Mouse (Mus musculus) C2C12 (cell line): ENCODE measurements at regions not wholly inside any gene's neighbourhood (a gene's known extent, or its start where the extent isn't known, plus 50 kb on each side); places are given as distances from the start of the nearest gene placed in this dataset.

Source experiments
- H3K27me3 ChIP-seq: one replicate; pipeline ENCODE4 v1.6.1; 2011; ENCODE audit not compliant: control insufficient read depth, insufficient read depth, insufficient read length
- H3K36me3 ChIP-seq: one replicate; pipeline ENCODE4 v1.6.1; 2011; ENCODE audit not compliant: control insufficient read depth, insufficient read depth
- H3K4me3 ChIP-seq: one replicate; pipeline ENCODE4 v1.5.1; 2011; ENCODE audit warnings: mild to moderate bottlenecking, control low read depth; ENCODE audit not compliant: poor library complexity, insufficient read depth, severe bottlenecking
- H3K79me2 ChIP-seq: one replicate; pipeline ENCODE4 v1.6.1; 2011; ENCODE audit not compliant: control insufficient read depth, insufficient read depth
- H3K79me3 ChIP-seq: one replicate; pipeline ENCODE4 v1.6.1; 2011; ENCODE audit warnings: low read depth, control low read depth
- H3ac ChIP-seq: one replicate; pipeline ENCODE3; 2011; ENCODE audit warnings: low read depth; ENCODE audit not compliant: control insufficient read depth, insufficient read length
- CEBPB ChIP-seq: IDR thresholded peaks from one replicate; pipeline ENCODE4 v1.6.1; 2011; ENCODE audit warnings: low read depth, mild to moderate bottlenecking, control low read depth, moderate library complexity
- CTCF ChIP-seq: IDR thresholded peaks from one replicate; pipeline ENCODE4 v1.5.1; 2011; ENCODE audit not compliant: control insufficient read depth, insufficient read depth, insufficient read length
- FOSL1 ChIP-seq: IDR thresholded peaks from one replicate; pipeline ENCODE4 v1.8.0; 2011; ENCODE audit warnings: mild to moderate bottlenecking, low read length; ENCODE audit not compliant: poor library complexity, insufficient read depth, severe bottlenecking
- MAX ChIP-seq: IDR thresholded peaks from one replicate; pipeline ENCODE4 v1.6.1; 2011; ENCODE audit warnings: mild to moderate bottlenecking, control low read depth
- MYOD1 ChIP-seq: IDR thresholded peaks from one replicate; pipeline ENCODE4 v1.6.1; 2011; ENCODE audit warnings: low read depth; ENCODE audit not compliant: control insufficient read depth, insufficient read length
- MYOG ChIP-seq: IDR thresholded peaks from one replicate; pipeline ENCODE4 v1.6.1; 2011; ENCODE audit not compliant: control insufficient read depth, insufficient read length; ENCODE audit errors: extremely low read depth
- USF1 ChIP-seq: IDR thresholded peaks from one replicate; pipeline ENCODE4 v1.6.1; 2011; ENCODE audit warnings: low read depth, mild to moderate bottlenecking, control low read depth, moderate library complexity

- no peaks in the 10 kb centered on the region for H3K79me3 ChIP-seq
- H3K36me3 ChIP-seq = no peaks in the 10 kb centered on the region
- no peak overlapping the region for H3K4me3 ChIP-seq
- no peak overlapping the region for H3ac ChIP-seq
- H3K79me2 ChIP-seq = no peaks in the 10 kb centered on the region
- peaks cover 3% of the 10 kb centered on the region for H3K27me3 ChIP-seq
- TF ChIP-seq FOSL1 (no peak), CEBPB (no peak), USF1 (no peak), CTCF (no peak), MYOD1 (no peak), MAX (no peak), MYOG (no peak)
Measured at GRCm38 (mm10) chr2:106193889-106194347, 190.6 kb upstream of the Dnajc24 start.

DNA sequence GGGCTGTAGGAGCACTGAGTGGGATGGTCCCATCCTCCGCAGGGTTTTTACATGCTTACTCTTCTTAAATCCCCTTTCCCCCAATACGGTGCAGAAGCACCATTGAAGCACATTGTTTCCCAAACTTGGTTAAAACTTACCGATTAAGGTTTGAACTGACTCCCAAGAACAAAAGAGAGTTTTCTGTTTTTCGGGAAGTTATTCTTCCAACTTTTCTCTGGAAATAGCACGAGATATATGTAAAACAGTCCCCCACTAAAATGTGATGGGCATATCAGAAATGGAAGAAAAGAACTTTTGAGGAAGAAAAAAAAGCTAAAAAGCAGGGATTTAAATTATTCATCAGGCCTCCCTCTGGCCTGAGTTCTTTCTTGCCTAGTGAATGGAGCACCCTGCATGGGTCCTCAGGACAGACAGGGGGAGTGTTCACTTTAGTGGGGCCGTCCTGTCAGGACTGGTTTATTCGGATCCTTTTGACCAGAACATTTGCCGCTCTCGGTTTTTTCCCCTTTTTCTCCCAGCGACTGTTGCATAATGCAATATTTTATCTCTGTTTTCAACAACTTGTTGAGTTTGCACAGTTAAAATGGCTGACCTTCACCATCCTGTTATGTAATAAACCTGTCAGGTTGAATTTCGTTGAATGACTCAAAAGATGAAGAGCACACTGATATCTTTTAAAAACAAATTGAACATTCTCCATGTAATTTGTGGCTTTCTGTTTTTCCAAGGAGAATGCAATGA lies 187.4 kb upstream of the Dnajc24 start:
- no peaks in the 10 kb centered on the region for H3K79me2 ChIP-seq
- H3K36me3 ChIP-seq = no peaks in the 10 kb centered on the region
- H3K27me3 ChIP-seq = peaks cover 3% of the 10 kb centered on the region
- no peak overlapping the region for H3K4me3 ChIP-seq
- no peak overlapping the region for H3ac ChIP-seq
- TF ChIP-seq FOSL1 (no peak), USF1 (no peak), MAX (no peak), CEBPB (no peak), CTCF (no peak), MYOD1 (no peak), MYOG (no peak)
- H3K79me3 ChIP-seq = no peaks in the 10 kb centered on the region

DNA sequence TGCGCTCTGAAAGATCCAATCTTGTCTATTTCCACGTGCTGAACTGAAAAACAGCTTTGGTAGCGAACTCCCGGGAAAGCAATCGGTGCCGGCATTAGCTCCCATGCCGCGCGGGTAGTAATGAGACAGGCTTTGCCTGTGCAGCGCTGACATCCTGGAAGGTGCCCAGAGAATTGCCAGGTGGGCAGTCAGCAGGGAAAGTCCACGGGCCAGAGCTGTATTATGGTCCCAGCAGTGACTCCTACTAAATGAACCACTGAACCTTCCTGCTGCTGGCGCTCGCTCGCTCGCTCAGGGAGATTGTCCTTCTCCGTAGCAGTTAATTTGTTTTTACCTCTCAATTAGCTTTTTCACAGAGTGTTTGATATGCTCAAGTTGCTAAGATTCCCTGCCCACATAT lies 180.3 kb upstream of the Dnajc24 start:
- Histone ChIP-seq H3K4me3 (no peak overlapping the region), H3K27me3 (no peaks in the 10 kb centered on the region), H3K79me3 (no peaks in the 10 kb centered on the region), H3ac (no peak overlapping the region), H3K79me2 (no peaks in the 10 kb centered on the region), H3K36me3 (no peaks in the 10 kb centered on the region)
- TF ChIP-seq CEBPB (no peak), USF1 (no peak), CTCF (no peak)

- Histone ChIP-seq H3K79me2 (no peaks in the 10 kb centered on the region), H3K4me3 (no peak overlapping the region), H3K79me3 (no peaks in the 10 kb centered on the region), H3K36me3 (no peaks in the 10 kb centered on the region), H3K27me3 (no peaks in the 10 kb centered on the region), H3ac (no peak overlapping the region)
- TF ChIP-seq USF1 = no peak
- TF ChIP-seq MYOG = no peak
Measured at GRCm38 (mm10) chr2:106182051-106182450, 178.7 kb upstream of the Dnajc24 start.

- TF ChIP-seq MYOD1 (no peak), MYOG (no peak), USF1 (no peak), CEBPB (no peak), CTCF (no peak)
Measured at GRCm38 (mm10) chr2:106162681-106163080, 159.3 kb upstream of the Dnajc24 start.

DNA sequence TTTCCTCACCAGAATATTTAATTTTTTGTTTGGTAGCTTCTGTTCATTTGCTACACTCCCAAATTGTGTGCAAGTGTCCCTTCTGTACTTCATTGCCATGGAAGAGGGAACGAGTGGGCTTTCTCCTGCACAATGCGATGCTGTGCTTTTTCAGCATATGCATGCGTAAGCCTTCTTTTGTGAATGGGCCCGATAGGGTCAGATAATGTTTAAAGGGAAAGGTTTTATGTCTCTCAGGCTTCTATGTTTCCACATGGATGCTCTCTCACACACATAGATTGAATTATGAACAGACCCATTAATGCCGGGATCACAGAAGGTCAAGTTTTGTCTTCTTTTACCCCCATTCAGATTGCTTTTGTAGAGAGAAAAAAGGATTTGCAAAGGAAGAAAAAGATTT lies 158.5 kb upstream of the Dnajc24 start:
- Histone ChIP-seq H3ac (no peak overlapping the region), H3K36me3 (no peaks in the 10 kb centered on the region), H3K4me3 (no peak overlapping the region), H3K27me3 (no peaks in the 10 kb centered on the region), H3K79me2 (no peaks in the 10 kb centered on the region), H3K79me3 (no peaks in the 10 kb centered on the region)
- no peak for TF ChIP-seq CTCF
- TF ChIP-seq FOSL1 = no peak
- TF ChIP-seq MYOD1 = no peak
- no peak for TF ChIP-seq MYOG
- TF ChIP-seq CEBPB = no peak
- no peak for TF ChIP-seq MAX
- TF ChIP-seq USF1 = no peak

More at GRCm38 (mm10) chr2:106162681-106163080, 159.3 kb upstream of the Dnajc24 start:
- H3K79me3 ChIP-seq = no peaks in the 10 kb centered on the region
- no peak overlapping the region for H3K4me3 ChIP-seq
- no peak overlapping the region for H3ac ChIP-seq
- no peaks in the 10 kb centered on the region for H3K79me2 ChIP-seq
- H3K27me3 ChIP-seq = no peaks in the 10 kb centered on the region
- H3K36me3 ChIP-seq = no peaks in the 10 kb centered on the region
